Mouse (Mus musculus): ENCODE data around the gene B3gnt6.

B3gnt6 gene

DNA sequence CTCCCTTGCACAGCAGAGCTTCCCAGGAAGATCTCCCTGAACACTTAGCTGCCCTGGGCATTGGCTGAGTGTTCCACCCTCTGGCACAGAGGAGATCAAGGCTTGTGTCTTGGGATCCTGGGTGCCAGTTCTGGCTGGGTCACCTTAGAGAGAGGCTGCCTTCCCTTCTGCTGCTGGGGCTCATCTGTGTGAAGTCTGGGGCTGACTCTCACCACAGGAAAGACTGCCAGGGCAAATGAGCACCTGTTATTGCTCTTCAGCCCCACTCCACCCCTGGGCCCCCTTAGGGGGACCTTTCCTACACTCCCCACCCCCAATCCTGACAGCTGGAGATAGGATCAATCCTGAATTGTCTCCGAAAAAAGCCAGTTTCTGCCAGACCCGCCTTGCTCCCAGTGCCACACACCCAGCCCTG, 22.2 kb downstream of the B3gnt6 start:
- DNase-seq: no peak

DNA sequence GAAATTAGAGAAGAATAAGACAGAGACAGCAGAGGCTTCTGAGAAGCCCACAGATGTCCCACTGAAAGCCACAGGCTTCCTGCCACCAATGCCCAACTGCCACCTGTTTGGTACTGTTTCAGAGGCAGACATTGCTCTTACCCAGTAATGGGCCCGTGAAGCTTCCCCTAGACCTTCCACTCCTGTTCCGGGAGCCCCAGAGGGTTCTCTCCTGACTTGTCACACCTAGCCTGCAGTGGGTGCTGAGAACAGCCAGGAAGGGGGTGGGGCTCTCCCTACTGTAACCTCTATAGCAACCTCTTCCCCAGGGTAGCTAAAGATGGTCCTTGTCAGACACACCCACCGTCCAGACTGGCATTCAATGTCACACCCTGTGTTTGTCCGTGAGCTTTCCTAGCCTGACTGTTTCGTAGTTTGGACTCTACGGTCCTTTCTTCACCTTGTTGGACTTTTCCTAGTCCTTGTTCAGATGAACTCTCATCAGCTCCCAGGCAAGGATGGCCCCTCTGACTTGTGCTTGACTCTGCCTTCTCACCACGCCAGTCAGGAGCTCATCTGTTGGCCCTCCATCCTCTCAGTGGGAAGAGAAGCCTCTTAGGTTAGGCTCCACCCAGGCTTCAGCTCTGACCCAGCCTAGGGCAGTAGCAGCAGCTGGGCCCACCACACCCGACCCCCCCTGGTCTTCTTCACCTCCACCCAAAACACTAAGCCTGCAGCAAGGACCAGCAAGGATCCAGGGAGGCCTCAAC, 22.8 kb downstream of the B3gnt6 start:
- DNase-seq: no peak

DNA sequence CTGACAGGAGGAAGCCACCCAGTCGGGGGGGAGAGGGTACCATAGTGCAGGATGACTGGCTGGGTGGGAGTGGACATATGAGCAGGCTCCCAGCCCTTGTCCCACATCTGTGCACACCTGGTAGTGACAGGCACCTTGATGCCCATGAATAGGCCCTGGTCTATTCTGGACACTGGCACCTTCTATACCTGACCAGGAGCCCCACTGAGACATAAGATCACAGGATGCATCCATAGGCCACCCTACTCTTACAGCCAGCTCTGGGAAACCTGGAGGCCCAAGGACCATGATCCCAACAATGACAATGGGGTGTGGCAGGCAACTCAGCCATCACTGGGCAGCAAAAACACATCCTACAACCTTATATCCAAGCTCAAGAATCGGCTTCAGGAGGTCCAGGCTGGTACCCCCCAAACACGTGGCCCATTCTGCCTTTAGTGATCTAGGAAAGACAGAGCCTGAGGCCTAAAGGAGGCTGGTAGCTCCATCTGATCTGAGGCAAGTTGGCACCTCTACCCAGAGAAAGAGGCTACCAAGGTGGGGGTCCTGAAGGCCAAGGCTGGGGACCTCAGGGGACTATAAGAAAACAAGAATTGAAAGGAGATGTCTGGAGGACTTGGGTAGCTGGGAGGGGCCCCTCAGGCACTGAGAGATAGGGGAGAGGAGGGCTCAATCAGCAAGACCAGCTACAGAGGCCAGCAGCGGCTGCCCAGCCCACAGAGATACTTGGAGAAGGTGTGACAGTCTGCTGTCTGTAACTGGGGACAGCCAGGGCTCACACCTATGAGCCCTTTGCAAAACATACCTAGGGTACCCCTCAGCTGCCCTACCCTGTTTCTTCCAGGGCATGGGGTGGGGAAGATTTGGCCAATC, 24.2 kb downstream of the B3gnt6 start:
- no peak for DNase-seq

DNA sequence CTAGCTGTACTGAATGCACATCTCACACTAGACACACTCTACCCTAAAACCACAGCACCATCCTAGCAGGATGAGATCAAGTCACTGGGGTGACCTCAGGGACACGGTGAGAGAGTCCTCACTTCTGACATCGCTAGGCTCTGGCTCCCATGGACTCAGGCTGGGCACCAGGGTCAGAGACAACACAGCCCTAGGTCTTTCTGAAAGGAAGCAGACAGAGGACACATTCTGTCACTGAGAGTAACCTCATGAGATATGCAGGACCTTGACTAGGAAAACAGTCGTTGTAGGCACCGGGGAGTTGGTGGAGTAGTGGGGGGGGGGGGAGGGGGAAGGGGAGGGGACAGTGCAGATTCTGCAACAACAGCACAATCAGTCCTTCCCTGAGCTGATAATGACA, 25.9 kb downstream of the B3gnt6 start:
- no peak for DNase-seq

DNA sequence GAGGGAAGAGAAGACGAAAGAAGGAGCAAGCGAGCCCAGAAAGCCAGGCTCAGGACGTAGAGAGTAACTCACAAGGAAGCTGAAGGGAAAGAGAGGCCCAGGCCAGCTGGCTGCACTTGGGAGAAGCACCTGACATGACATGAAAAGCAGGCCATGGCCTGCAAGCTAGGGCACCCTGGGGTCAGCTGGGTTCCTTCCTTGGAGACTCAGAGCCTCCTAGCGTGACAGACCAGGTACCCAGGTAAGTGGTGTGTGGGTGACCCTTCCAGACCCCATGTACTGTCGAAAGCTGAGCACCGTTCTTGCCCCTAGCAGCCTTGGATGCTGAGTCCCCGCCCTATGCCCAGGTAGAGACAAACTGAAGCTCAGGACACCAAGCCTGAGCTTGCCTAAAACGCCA, 26.6 kb downstream of the B3gnt6 start:
- DNase-seq: no peak

DNA sequence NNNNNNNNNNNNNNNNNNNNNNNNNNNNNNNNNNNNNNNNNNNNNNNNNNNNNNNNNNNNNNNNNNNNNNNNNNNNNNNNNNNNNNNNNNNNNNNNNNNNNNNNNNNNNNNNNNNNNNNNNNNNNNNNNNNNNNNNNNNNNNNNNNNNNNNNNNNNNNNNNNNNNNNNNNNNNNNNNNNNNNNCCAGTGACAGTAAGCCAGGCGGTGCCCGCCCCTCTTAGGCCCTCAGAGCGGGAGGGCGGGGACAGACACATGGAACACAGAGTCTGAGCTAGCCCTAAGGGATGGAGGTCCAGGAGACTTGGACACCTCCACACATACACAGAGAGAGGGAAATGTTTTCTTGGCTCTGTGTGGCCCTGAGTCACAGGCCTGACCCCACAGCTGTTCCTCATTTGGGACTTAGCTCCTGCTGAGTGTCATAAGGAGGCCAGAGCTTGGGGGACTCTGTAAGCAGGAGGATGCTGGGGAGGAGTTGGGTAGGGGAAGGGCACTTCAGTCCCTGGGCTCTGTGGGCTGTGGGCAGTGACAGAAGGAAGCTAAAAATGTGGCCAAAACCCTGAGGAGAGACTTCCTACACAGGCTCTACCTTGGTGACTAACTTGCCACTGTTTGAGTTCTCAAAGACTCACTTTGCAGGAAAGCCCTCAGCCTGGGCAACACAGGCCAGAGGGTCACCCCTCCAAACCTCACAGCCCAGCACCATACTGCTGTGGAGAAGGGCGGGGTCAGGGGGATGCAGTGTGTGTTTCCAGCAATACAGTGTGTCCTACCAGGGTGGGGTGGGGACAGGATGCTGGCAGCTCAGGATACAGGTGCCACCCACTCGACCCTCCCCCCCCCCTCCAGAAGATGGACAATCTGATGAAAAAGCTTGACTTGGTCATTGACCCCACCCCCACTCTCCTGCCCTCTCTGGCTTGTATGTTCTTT, 27.9 kb downstream of the B3gnt6 start:
- DNase-seq: no peak

DNA sequence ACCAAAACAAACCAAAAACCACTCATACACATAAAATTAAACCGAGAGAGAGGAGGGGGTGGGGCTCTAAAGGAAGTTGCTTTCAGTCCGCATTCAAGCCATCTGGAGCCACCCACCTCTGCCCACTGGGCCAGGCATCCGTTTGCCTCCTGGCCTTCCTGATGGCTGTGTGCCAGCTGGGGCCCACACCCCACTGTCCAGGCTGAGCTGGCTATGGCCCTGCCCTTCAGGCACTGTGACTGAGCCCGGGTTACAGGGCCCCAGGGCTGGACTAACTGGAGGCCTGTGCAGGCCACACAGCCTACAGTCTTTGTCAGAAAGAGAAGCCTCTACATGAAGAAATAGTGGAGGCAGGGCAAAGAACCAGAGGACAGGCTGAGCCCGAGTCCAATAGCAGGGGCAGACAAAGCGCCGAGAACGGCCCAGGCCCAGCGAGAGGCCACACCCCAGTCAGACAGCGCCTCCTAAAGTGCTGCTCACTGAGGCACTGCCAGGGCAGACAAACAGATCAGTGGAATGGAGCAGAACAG, 34.2 kb downstream of the B3gnt6 start:
- DNase-seq: peak; percentile 62 to 66

DNA sequence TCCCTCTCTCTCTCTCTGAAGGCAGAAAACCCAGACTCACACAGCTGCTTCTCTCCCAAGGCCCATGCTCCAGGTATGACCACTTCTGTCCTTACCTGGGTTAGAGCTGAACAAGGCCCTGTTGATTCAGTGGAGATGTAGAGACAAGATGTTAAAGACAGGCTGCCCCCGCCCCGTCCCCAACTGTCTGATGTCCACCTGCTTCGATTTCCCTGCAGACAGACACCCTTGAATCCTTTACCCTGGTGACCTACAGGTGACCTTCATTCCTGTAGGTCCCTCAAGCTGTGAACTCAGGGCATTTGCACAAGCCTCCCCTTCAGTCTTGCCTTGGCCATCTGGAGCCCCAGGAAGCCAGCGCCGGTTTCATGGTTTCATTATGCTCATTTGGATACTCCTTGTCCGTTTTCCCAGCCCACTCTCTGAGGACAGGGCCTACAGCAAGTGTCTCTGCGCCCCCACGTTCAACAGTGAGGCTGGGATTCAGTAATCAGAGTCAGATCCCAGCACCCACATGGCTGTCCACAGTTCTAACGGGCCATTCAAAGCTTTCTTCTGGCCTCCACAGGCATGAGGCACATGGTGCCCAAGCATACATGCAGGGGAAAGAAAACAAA, 34.8 kb downstream of the B3gnt6 start:
- DNase-seq: no peak

DNA sequence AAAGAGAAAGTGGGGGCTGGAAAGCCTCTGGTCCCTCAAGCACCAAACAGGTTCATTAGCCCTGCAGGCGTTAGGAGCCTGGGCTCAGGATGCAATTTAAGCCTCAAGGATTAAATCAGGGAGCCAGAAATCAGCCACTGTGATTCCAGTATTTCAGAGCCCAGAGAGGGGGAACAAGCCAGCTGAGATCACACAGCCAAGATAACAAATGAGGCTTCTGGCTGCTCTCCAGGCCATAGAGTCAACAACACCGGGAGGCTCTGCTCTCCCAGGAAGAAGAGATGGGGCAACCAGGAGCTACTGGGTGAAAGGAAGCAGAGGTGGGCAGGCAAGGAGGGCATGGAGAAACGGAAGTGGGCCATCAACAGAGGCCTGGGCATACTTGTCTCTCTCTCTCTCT, 35.6 kb downstream of the B3gnt6 start:
- DNase-seq: no peak

DNA sequence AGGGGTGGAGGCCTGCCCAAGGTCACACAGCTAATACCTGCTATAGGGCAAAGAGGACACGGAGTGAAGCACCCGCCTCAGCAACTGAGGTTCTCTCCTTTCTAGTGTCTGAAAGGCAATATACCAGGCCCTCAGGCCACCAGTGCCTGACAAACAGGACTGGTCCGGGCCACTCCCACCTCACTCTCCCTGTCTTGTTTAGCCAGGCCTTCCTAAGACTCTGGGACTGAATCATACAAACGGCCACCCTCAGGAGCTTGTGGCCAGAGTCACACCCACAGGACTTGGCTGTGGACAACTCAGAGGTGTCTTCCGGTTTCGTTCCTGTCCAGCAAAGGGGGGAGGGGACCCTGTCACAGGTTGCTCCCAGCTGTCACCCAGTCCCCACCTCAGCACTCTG, 37.0 kb downstream of the B3gnt6 start:
- no peak for DNase-seq

DNA sequence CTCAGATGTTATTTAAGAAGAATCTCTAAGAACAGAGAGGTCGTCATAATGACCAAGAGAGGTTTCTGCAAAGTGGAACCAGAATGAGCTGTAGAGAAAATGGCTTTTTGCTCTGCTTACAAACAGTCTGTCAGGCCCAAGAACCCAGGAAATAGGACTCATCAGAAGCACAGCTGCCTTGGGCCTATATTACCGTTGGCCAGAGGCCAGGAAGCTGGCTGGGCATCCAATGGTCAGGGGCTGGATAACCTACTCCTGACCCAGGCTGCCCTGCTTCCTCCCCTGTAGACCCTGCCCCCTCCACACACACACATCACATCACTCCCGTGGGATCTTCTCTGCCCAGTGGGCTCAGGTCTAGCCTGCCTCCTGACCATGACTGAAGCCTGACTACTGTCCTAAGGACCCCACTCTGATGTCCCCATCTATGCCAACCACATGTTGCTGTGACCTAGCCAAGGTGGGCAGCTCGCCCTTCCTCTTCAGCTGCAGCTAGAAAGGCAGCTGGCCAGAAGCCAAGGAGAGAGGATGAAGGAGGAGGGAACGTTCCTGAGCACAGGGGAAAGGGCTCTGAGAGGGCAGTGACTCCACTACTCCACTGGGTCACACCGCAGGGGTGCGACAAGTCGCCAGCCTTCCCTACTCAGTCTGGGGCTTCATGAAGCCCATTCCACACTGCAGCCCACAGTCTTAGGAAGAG, 39.1 kb downstream of the B3gnt6 start:
- no peak for DNase-seq

DNA sequence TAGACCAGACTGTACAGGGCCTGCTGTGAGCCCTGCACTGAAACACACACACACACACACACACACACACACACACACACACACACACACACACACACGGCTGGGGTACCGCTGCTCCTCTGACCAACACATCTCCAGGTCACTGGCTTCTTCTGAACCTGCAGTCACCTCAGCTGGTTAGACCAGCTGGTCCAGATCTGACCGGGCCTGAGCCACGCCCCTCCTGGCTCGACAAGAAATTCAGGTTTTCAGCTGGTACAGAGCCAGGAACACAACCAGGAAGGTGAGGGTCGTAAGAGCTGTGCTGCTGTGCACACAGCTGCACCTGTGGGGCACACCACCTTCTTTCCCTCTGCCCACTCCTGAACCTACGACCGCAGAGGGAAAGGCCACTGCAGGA, 40.8 kb downstream of the B3gnt6 start:
- DNase-seq: no peak

DNA sequence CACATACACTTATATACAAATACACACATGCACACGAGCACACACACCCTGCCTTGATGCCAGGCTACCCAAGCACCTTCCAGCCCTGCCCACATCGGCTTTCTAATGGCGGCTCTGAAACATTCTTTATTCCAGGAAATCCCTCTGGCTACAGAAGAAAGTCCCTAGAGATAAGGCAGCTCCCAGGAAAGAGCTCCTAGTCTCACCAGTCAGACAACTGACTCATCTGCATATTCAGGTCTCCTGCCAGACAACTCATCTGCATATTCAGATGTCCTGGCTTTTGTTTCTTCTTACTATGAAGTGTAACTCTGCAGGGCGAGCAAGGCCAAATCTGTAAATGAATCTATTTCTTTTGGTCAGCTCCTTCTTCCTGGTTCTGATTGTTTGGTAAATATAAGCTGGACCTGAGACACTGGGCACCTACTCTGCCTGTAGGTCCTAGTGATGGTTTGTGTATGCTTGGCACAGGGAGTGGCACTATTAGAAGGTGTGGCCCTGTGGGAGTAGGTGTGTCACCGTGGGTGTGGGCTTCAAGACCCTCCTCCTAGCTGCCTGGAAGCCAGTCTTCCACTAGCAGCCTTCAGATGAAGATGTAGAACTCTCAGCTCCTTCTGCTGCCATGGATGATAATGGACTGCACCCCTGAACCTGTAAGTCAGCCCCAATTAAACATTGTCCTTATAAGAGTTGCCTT, 41.5 kb downstream of the B3gnt6 start:
- no peak for DNase-seq

DNA sequence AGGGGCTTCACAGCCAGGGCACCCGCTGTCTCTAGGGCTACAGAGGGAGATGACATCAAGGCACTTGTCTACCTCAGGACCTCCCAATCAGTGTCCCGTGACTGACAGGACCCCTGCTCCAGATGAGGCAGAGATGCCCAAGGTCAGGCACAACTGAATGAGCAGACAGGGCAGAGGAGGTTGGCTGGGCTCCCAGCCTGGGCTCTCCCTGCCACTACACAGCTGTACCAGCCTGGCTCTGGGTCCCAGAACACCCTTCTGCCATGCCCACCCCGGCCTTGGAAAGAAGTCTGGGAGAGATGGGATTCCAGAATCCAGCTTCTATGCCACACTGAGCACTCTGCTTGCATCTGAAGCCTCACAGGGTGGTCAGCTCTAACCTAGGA, 43.0 kb downstream of the B3gnt6 start:
- no peak for DNase-seq

DNA sequence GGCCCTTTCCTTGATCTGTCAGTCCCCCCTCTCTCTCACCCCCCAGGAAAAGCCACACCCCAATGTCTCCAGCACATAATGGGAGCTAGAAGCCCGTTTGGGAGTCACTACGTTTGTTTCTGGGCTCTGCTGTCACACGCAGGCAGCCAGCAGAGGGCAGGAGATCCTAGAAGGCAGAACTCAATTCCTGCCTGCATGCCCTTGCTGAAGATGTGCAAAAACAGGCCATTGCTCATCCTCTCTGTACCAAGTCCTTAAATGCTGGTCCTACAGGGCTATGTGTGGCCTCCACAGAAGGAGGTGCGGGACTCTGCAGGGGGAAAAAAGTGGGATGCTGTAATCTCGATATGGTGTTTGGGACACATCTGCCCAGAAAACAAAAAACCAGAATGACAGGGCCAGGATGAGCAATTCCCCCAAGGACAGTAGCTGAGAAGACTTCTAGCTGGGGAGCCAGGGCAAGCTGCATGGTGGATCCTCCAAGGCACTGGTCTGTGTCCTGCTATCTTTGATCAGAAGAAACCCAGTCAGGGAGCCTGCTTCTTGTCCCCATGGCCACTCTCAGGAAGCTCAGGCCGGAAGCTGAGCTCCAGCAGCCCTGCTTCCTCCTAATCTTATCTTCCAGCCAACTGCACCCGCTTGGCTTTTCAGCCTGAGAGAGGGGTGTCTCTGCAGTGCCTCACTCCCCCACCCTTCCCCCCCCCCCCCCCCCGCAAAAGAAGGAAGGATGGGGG, 43.6 kb downstream of the B3gnt6 start:
- peak; percentile 58 to 59 for DNase-seq

DNA sequence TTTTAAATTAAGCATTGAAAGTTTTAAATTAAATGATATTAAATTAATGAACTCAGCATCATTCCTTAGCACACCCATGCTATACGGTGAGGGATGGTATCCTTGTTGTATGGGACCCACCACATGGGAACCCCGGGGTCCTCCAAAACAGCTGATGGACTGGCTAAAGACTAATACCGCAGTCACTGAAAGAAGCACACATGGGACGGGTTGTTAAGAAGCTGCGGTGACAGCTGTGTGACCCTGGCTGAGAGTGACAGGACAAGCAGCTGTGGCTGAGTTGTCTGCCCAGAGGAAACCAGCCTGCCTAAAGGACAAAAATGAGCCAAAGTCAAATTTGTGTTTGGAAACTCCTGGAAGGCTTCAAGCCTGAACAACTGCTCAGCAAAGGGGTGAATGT, 45.4 kb downstream of the B3gnt6 start:
- no peak for DNase-seq

DNA sequence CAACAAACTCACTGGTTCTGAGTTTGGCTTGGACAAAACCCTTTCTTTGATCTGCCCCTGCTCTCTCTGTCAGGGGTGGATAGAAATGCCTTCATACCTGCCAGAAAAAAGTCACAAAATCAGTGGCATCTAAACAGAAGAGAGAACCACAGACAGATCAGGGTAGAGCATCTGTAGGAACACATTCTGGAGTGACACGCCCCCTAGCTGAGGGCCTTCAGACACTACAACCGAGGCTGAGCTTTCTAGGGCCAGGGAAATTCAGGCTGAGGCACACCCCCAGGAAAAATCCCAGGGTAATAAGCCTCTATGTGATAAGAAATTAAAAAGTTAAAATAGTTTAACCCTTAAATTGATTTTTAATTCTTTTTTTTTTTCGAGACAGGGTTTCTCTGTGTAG, 45.9 kb downstream of the B3gnt6 start:
- no peak for DNase-seq

DNA sequence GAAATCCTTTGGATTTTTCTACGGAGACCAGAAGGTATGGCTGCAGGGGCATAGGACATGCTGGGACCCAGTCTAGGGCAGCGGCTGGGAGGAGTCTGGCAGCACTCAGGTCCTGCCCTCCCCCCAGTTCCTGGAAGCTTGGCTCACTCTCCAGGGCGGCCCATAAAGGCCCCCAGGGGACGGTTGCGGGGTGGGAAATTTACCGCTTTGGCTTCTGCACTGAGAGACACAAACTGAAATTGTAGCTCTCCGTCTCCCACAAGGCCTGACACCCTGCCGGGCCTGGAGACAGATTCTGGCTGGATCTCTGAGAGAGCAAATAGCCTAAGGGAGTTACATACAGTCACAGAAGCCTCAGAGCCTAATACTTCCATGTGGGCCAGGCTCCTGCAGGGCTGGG, 46.9 kb downstream of the B3gnt6 start:
- no peak for DNase-seq

DNA sequence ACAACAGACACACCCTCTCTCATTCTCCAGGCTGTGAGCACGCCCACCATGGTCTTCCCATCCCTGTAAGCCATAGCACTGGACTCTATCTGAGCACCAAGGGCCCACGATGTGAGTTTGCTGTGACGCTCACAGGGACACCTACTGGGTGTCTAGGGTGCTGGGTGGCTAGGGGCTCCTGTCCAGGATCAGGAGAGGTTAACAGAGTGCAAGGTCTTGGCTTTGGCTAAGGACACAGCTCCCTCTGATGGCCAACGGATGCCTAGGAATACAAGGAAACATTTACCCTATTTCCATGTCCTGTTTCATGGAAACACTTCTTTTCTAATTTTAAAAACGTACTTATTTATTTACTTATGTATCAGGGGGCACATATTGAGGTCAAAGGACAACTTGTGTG, 48.8 kb downstream of the B3gnt6 start:
- no peak for DNase-seq

DNA sequence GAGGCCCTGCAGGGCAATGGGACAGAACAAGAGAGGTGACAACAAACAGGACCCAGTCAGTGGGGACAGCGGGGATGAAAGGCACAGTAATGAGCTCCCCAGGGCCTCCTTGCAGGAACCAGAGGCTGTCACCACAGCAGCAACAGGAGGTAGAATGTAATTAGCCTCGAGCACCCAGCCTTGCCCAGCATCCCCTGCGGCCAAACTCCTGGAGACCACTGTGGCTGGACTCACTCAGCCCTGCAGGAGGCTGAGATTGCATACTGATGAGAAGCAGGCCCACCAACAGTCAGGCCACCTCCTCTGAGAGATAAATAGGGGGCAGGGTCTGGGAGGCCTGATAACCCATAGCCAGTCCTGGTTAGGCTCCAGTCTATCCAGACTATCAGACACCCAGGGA, 49.5 kb downstream of the B3gnt6 start:
- DNase-seq: no peak

Data from B cell, adult 2 months (primary cell).